Mouse (Mus musculus) midbrain, embryonic 16.5 days (tissue): Measurements from ENCODE around the gene Olfr1462. TPM values are rescaled to one million over a fixed set of nuclear protein-coding genes. Genes with fewer than 3 reads are reported as not detected.

ENCODE experiments used
- ATAC-seq: fragments of 200-750 bp; cut with Nextera tagmentation; 2 replicates; pipeline ENCODE4 v1.8.0; 2017; ENCODE audit warnings: moderate TSS enrichment
- H3K27ac ChIP-seq: fragments of 300-500 bp; sonication (generic); 2 replicates; pipeline ENCODE4 v1.5.1; 2014; ENCODE audit warnings: mild to moderate bottlenecking, low read length, mixed read lengths
- H3K27me3 ChIP-seq: fragments of 300-500 bp; sonication (generic); 2 replicates; pipeline ENCODE4 v1.6.1; 2014; ENCODE audit warnings: low read depth, low read length, mixed read lengths; ENCODE audit not compliant: control insufficient read depth, insufficient read depth
- H3K36me3 ChIP-seq: fragments of 300-500 bp; sonication (generic); 2 replicates; pipeline ENCODE4 v1.6.1; 2014; ENCODE audit warnings: mild to moderate bottlenecking, low read length, moderate library complexity, mixed read lengths; ENCODE audit not compliant: control insufficient read depth, insufficient read depth
- H3K4me1 ChIP-seq: fragments of 300-500 bp; sonication (generic); 2 replicates; pipeline ENCODE4 v1.6.1; 2014; ENCODE audit warnings: mild to moderate bottlenecking, low read length, mixed read lengths; ENCODE audit not compliant: control insufficient read depth, insufficient read depth
- H3K4me2 ChIP-seq: fragments of 300-500 bp; sonication (generic); 2 replicates; pipeline ENCODE4 v1.6.1; 2014; ENCODE audit warnings: mild to moderate bottlenecking, low read length, mixed read lengths
- H3K4me3 ChIP-seq: fragments of 300-500 bp; sonication (generic); 2 replicates; pipeline ENCODE4 v1.5.1; 2014; ENCODE audit warnings: low read depth, mild to moderate bottlenecking, low read length, moderate library complexity, mixed read lengths
- H3K9ac ChIP-seq: fragments of 300-500 bp; sonication (generic); 2 replicates; pipeline ENCODE4 v1.6.1; 2014; ENCODE audit warnings: low read depth, low read length, mixed read lengths
- H3K9me3 ChIP-seq: fragments of 300-500 bp; sonication (generic); replicated peaks from 2 replicates; pipeline ENCODE4 v1.6.1; 2014; ENCODE audit warnings: mild to moderate bottlenecking, low read length, mixed read lengths; ENCODE audit not compliant: control insufficient read depth, poor library complexity, severe bottlenecking
- WGBS: fragments of 180-500 bp; shearing (Covaris S2); extraction: QIAGEN DNeasy Blood & Tissue Kit; methylation state at CpG from one replicate; pipeline ENCODE4 v1.1.7; 2014; 5-methylcytosine and 5-hydroxymethylcytosine counted together
- polyA plus RNA-seq: library from polyadenylated mRNA; unstranded; fragments of >200 nt; fragmentation: Nextera tagmentation; extraction: Ambion mirVana; gene quantifications from 2 replicates; pipeline ENCODE4 v1.2.1, GENCODE M21; 2015

The Olfr1462 gene
- polyA plus RNA-seq, result not detected in 2 replicates

DNA sequence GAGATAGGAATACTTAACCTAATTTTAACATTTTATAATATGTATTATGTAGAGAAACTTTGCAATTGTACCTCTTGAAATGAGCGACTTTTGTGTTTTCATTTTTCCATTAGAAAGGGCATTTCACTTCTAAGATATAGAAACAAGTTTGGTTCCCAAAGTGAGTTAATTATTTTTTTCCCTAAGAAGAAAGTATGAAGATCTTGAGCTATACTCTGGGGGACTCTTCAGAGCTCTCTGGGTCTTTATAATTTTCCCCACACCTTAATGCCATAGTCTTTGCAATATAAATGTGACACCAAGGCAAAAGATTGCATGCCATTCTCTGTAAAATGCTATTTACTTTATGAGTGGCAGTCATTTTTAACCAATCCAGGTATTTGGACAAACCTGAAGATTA is at the start of gene Olfr1462:
Olfr1462 (plus strand) TSS at position 301 of the 400 bp plus-strand sequence.
- H3K36me3 ChIP-seq, result no peaks in the 10 kb centered on the region
- H3K9ac ChIP-seq, result no peak within 1 kb of the TSS
- H3K27ac ChIP-seq, result no peak within 1 kb of the TSS
- no peaks in the 10 kb centered on the region for H3K4me1 ChIP-seq
- H3K4me2 ChIP-seq, result no peak within 1 kb of the TSS
- no peak for ATAC-seq
- whole genome bisulfite sequencing, result 92% methylated on average over 1 of the region's 1 CpGs
- H3K9me3 ChIP-seq, result peaks cover 5% of the 10 kb centered on the region; the same call in 1 of the 2 replicates
- no peak within 1 kb of the TSS for H3K4me3 ChIP-seq
- no peaks in the 10 kb centered on the region for H3K27me3 ChIP-seq

DNA sequence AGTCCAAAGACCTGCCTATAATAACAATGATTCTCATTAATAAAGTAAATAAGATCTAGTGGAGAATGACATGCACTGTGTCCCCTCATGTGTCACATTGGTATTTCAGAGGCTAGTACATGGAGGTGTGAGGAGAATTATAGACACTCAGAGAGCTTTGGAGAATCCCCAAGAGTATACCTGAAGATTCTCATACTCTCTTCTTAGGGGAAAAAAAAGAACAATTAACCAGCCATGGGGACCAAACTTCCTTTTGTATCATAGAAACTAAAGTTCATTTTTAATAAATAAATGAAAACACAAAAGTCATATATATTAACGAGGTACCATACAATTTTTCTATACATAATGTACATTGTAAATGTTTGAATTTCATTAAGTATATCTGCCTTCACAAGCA is 36.1 kb upstream of the Olfr1462 start, which contains the start of gene Olfr1459:
Olfr1459 (minus strand) TSS at position 101 of the 400 bp plus-strand sequence.
- Histone ChIP-seq H3K27ac (no peak within 1 kb of the TSS), H3K4me3 (no peak within 1 kb of the TSS), H3K27me3 (no peaks in the 10 kb centered on the region), H3K9ac (no peak within 1 kb of the TSS), H3K4me2 (no peak within 1 kb of the TSS), H3K4me1 (no peaks in the 10 kb centered on the region), H3K36me3 (no peaks in the 10 kb centered on the region), H3K9me3 (peaks cover 11% of the 10 kb centered on the region; the same call in 1 of the 2 replicates)
- ATAC-seq, result no peak
- WGBS, result 71% methylated on average over 1 of the region's 1 CpGs

DNA sequence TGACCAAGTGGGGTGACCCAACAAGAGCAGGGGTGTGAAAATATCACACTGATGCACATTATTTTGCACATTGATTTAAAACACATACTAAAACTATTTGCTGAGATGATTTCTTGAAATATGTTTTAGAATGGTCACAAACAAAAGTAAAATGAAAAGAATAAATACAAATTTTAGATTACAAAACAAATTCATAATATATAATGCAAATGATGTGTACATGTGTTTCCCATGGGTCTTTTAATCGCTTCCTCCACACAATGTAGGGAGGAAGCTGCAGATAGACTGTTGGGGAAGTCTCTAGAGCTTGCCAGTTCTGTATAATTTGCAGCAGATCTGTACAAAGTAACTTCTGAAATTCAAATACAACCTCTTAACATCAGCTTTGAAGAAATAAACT is 22.8 kb upstream of the Olfr1462 start, which contains the start of gene Olfr1461:
Olfr1461 (plus strand) TSS at position 301 of the 400 bp plus-strand sequence.
- H3K4me1 ChIP-seq, result no peaks in the 10 kb centered on the region
- no peaks in the 10 kb centered on the region; the same call in 1 of the 2 replicates for H3K9me3 ChIP-seq
- no peaks in the 10 kb centered on the region for H3K36me3 ChIP-seq
- no peak within 1 kb of the TSS for H3K9ac ChIP-seq
- H3K27me3 ChIP-seq, result no peaks in the 10 kb centered on the region
- H3K27ac ChIP-seq, result no peak within 1 kb of the TSS
- WGBS, result 33% methylated on average over 1 of the region's 1 CpGs
- ATAC-seq, result no peak
- no peak within 1 kb of the TSS for H3K4me2 ChIP-seq
- H3K4me3 ChIP-seq, result no peak within 1 kb of the TSS

DNA sequence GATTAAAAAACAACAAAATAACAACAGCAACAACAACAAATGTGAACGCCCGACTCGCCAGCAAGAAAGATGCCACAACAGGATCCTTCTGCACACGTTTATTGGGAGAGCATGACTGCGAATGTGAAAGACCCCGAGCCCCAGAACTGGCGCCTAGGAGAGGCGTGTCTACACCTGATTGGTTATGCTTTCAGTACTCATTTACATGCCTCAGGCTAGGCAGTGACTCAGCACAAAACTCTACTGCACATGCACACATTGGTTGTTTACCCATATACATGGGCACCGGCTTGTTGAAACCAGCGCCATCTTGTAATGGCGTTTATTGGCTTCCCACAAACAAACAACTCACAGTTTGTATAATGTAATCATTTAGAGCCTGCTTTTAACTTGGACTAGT is 36.1 kb downstream of the Olfr1462 start:
- Histone ChIP-seq H3K4me2 (no peak overlapping the region), H3K4me3 (no peak overlapping the region), H3K27me3 (no peaks in the 10 kb centered on the region), H3K9me3 (peaks cover 21% of the 10 kb centered on the region; the same call in 1 of the 2 replicates), H3K9ac (no peak overlapping the region), H3K36me3 (no peaks in the 10 kb centered on the region), H3K4me1 (no peaks in the 10 kb centered on the region), H3K27ac (no peak overlapping the region)
- 90% methylated on average over 11 of the region's 11 CpGs for WGBS
- ATAC-seq, result no peak

DNA sequence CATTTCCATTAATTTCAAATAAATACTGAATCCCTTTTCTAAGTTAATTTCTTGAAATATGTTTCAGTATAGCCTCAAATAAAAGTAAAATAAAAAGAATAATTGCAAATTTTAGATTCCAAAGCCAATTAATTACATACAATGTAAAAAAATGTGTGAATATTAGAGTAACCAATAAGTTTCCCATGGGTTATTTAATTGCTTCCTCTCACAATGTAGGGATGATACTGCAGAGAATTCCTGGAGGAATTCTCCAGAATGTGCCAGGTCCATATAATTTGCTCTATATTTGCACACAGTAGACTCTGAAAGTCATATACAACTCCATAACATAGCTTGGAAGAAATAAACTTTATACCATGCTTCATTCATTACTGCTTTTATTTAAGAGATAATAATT is 45.5 kb downstream of the Olfr1462 start, which contains the start of gene Olfr1463:
Olfr1463 (plus strand) TSS at position 301 of the 400 bp plus-strand sequence.
- Histone ChIP-seq H3K4me3 (no peak within 1 kb of the TSS), H3K27ac (no peak within 1 kb of the TSS), H3K9ac (no peak within 1 kb of the TSS), H3K36me3 (no peaks in the 10 kb centered on the region), H3K9me3 (peaks cover 8% of the 10 kb centered on the region), H3K4me1 (no peaks in the 10 kb centered on the region), H3K27me3 (no peaks in the 10 kb centered on the region), H3K4me2 (no peak within 1 kb of the TSS)
- ATAC-seq, result no peak

Other genes with a start within 250 kb of the Olfr1462 start
- not detected in 2 replicates for gene Olfr1450, start 235.5 kb upstream of the Olfr1462 start, polyA plus RNA-seq
- gene Olfr1451, start 190.7 kb upstream of the Olfr1462 start, polyA plus RNA-seq, result not detected in 2 replicates
- gene Olfr1453, start 157.4 kb upstream of the Olfr1462 start, polyA plus RNA-seq, result not detected in 2 replicates
- not detected in 2 replicates for gene Olfr1454, start 125.1 kb upstream of the Olfr1462 start, polyA plus RNA-seq
- not detected in 2 replicates for gene Olfr1457, start 87.8 kb upstream of the Olfr1462 start, polyA plus RNA-seq
- gene Olfr1458, start 79.0 kb upstream of the Olfr1462 start, polyA plus RNA-seq, result not detected in 2 replicates
- gene Olfr1459, start 36.2 kb upstream of the Olfr1462 start, polyA plus RNA-seq, result not detected in 2 replicates
- gene Olfr1461, start 22.7 kb upstream of the Olfr1462 start, polyA plus RNA-seq, result not detected in 2 replicates
- not detected in 2 replicates for gene Olfr1463, start 45.6 kb downstream of the Olfr1462 start, polyA plus RNA-seq
- gene Olfr1465, start 129.8 kb downstream of the Olfr1462 start, polyA plus RNA-seq, result not detected in 2 replicates
- not detected in 2 replicates for gene Olfr1466, start 153.1 kb downstream of the Olfr1462 start, polyA plus RNA-seq
- not detected in 2 replicates for gene Olfr1467, start 176.5 kb downstream of the Olfr1462 start, polyA plus RNA-seq
- not detected in 2 replicates for gene Olfr1469, start 222.1 kb downstream of the Olfr1462 start, polyA plus RNA-seq